Mouse (Mus musculus): ENCODE results near the gene H2-Ob. TPM values are rescaled to one million over a fixed set of nuclear protein-coding genes. Genes with fewer than 3 reads are reported as not detected.

Gene H2-Ob
- total and polyA plus RNA-seq, 2 experiments from 2014 or later: 0.31 to 1.2 TPM

DNA sequence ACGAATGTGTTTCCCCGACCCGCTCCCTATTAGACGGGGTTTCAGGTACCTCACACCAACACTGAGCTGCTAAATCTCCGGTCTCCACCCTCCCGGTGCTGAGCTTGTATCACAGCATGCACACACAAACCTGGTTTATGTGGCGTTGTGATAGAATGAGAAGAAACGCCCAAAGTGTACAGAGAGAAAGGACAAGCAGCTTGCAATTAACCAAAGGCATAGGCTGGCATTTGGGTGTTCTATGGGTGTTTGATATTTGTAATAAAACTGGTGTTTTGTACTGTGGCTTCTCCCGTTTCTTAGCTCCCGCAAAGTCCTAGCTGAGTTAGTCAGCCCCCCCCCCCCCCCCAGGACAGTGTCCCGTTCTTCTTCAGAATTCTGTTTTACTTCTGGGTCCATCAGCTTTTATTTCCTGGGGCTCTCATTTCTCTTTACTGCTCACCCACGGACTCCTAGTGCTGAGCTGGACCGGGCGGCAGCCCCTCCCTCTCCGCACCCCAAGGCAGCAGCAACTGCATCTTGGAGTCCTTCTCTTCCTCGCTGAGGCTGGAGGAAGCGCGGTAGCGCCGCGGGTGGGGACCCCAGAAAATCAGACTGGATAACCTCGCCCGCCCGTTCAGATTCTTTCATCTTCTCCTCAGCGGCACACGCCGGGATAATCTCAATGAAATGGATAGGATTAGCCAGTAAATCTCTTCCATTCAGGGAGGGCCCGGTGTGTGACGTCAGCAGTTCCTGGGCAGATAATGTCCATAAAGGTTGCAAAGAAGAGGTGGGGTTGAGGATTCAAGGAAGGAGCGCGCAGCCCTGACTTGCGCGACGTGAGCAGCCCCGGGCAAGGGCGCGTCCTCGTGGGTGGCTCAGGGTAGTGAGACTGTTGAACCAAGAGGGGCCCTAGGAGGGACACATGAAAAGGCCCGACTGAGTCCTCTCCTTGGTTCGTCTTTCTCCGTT, 41.5 kb upstream of the H2-Ob start, which contains the start of gene Psmb8:
Psmb8 (plus strand) TSS at position 781 of the 954 bp plus-strand sequence.
- Histone ChIP-seq H3K4me3 (ENCODE audit: low read depth, low read length) (peak within 1 kb of the TSS; percentile 43), H3K9ac (replicated peaks; ENCODE audit: low read length, poor library complexity, severe bottlenecking) (0 out of 2 replicates have a peak within 1 kb of the TSS, but pooled peaks have one; percentile 46), H3K27ac (ENCODE audit: low read depth, low read length) (no peak within 1 kb of the TSS), H3K4me1 (ENCODE audit: insufficient read depth, low read length) (no peaks in the 10 kb centered on the region), H3K27me3 (ENCODE audit: insufficient read depth, low read length) (peaks cover 42% of the 10 kb centered on the region), H3K4me2 (ENCODE audit: low read depth, low read length, poor library complexity, severe bottlenecking) (peak within 1 kb of the TSS; percentile 82), H3K9me3 (ENCODE audit: low read length) (no peaks in the 10 kb centered on the region), H3K36me3 (ENCODE audit: insufficient read depth, low read length) (no peaks in the 10 kb centered on the region)
- 4% methylated on average over 41 of the region's 41 CpGs for WGBS
- TF ChIP-seq CTCF (IDR thresholded peaks at IDR 0.05): no peak
- ATAC-seq (ENCODE audit: low FRiP score) (peak; percentile 88), DNase-seq (ENCODE audit: low spot score) (peak; percentile 91)

DNA sequence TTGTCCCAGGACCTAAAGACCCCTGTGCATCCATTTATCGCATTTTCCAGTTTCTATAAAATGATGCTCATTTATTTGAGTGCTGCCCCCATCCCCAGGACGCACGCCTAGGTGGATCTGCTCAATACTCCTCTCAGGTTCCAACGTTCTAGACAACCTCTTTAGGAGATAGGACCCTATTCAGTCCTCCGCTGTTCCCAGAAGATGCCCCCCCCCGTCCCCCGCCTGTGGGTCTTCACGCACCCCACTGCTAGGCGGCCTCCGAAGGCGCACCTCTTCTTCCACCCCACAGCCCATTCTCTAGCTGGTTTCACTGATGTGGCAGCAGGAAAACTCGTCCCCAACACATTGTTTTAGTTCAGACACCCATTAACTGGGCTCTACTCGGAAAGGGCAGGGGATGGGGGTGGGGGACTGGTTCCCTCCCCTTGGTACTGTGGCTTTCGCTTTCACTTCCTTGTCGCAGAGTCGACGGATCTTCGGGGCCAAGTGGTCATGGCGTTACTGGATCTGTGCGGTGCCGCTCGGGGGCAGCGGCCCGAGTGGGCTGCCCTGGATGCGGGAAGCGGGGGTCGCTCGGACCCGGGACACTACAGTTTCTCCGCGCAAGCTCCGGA, 40.7 kb upstream of the H2-Ob start:
- Histone ChIP-seq H3K9ac (replicated peaks; ENCODE audit: low read length, poor library complexity, severe bottlenecking) (no peak overlapping the region), H3K27ac (ENCODE audit: low read depth, low read length) (no peak overlapping the region), H3K4me3 (ENCODE audit: low read depth, low read length) (peak overlapping the region; percentile 43), H3K9me3 (ENCODE audit: low read length) (no peaks in the 10 kb centered on the region), H3K4me1 (ENCODE audit: insufficient read depth, low read length) (no peaks in the 10 kb centered on the region), H3K4me2 (ENCODE audit: low read depth, low read length, poor library complexity, severe bottlenecking) (peak overlapping the region; percentile 82), H3K27me3 (ENCODE audit: insufficient read depth, low read length) (peaks cover 34% of the 10 kb centered on the region), H3K36me3 (ENCODE audit: insufficient read depth, low read length) (no peaks in the 10 kb centered on the region)
- no peak for TF ChIP-seq CTCF (IDR thresholded peaks at IDR 0.05)
- WGBS: 1% methylated on average over 32 of the region's 32 CpGs
- DNase-seq (ENCODE audit: low spot score) (no peak), ATAC-seq (ENCODE audit: low FRiP score) (peak; percentile 39; the same call in 1 of the 2 replicates)

- H3K27me3 ChIP-seq (ENCODE audit: insufficient read depth, low read length): peaks cover 31% of the 10 kb centered on the region
- no peaks in the 10 kb centered on the region for H3K9me3 ChIP-seq (ENCODE audit: low read length)
- ATAC-seq (ENCODE audit: low FRiP score): no peak
- no peaks in the 10 kb centered on the region for H3K4me1 ChIP-seq (ENCODE audit: insufficient read depth, low read length)
- 7% methylated on average over 11 of the region's 11 CpGs for WGBS
- no peak for TF ChIP-seq CTCF (IDR thresholded peaks at IDR 0.05)
- H3K27ac ChIP-seq (ENCODE audit: low read depth, low read length): no peak overlapping the region
- DNase-seq (ENCODE audit: low spot score): no peak
- peak overlapping the region; percentile 43 for H3K4me3 ChIP-seq (ENCODE audit: low read depth, low read length)
- no peaks in the 10 kb centered on the region for H3K36me3 ChIP-seq (ENCODE audit: insufficient read depth, low read length)
- no peak overlapping the region for H3K9ac ChIP-seq (replicated peaks; ENCODE audit: low read length, poor library complexity, severe bottlenecking)
- peak overlapping the region; percentile 82 for H3K4me2 ChIP-seq (ENCODE audit: low read depth, low read length, poor library complexity, severe bottlenecking)
These were observed 40.2 kb upstream of the H2-Ob start for GRCm38 (mm10) chr17:34198521-34198912.

GRCm38 (mm10) chr17:34199050-34199619, 39.6 kb upstream of the H2-Ob start:
- 68% methylated on average over 12 of the region's 12 CpGs for WGBS
- peaks cover 33% of the 10 kb centered on the region for H3K27me3 ChIP-seq (ENCODE audit: insufficient read depth, low read length)

DNA sequence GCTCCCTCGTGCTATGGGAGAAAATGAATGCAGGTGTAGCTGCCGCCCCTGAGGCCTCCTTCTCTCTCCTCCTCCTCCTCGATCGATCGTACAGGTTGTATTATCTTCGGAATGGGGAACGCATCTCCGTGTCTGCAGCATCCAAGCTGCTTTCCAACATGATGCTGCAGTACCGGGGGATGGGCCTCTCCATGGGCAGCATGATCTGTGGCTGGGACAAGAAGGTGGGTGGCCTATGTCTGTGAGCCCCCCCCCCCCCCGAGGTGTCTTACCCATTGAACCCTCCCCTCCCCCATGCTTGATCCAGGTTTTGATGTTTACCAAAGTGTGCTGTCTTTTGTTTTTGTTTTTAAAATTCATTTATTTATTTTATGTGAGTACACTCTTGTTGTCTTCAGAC, 38.7 kb upstream of the H2-Ob start:
- no peak for DNase-seq (ENCODE audit: low spot score)
- Histone ChIP-seq H3K9ac (replicated peaks; ENCODE audit: low read length, poor library complexity, severe bottlenecking) (no peak overlapping the region), H3K36me3 (ENCODE audit: insufficient read depth, low read length) (no peaks in the 10 kb centered on the region), H3K9me3 (ENCODE audit: low read length) (no peaks in the 10 kb centered on the region), H3K27ac (ENCODE audit: low read depth, low read length) (no peak overlapping the region), H3K4me1 (ENCODE audit: insufficient read depth, low read length) (no peaks in the 10 kb centered on the region; the same call in 1 of the 2 replicates), H3K4me2 (ENCODE audit: low read depth, low read length, poor library complexity, severe bottlenecking) (no peak overlapping the region), H3K4me3 (ENCODE audit: low read depth, low read length) (no peak overlapping the region), H3K27me3 (ENCODE audit: insufficient read depth, low read length) (peaks cover 36% of the 10 kb centered on the region)
- no peak for TF ChIP-seq CTCF (IDR thresholded peaks at IDR 0.05)
- WGBS: 85% methylated on average over 10 of the region's 10 CpGs
- ATAC-seq (ENCODE audit: low FRiP score): no peak

More at GRCm38 (mm10) chr17:34199050-34199619, 39.6 kb upstream of the H2-Ob start:
- H3K4me2 ChIP-seq (ENCODE audit: low read depth, low read length, poor library complexity, severe bottlenecking): no peak overlapping the region
- H3K4me3 ChIP-seq (ENCODE audit: low read depth, low read length): no peak overlapping the region
- H3K9me3 ChIP-seq (ENCODE audit: low read length): no peaks in the 10 kb centered on the region
- no peak overlapping the region for H3K9ac ChIP-seq (replicated peaks; ENCODE audit: low read length, poor library complexity, severe bottlenecking)
- DNase-seq (ENCODE audit: low spot score): no peak
- no peak for TF ChIP-seq CTCF (IDR thresholded peaks at IDR 0.05)
- no peaks in the 10 kb centered on the region for H3K4me1 ChIP-seq (ENCODE audit: insufficient read depth, low read length)
- ATAC-seq (ENCODE audit: low FRiP score): no peak
- no peaks in the 10 kb centered on the region for H3K36me3 ChIP-seq (ENCODE audit: insufficient read depth, low read length)
- no peak overlapping the region for H3K27ac ChIP-seq (ENCODE audit: low read depth, low read length)
